Mouse (Mus musculus) c-Kit-positive CD71-negative TER-119-negative erythroid progenitor cells, embryonic 14.5 days (primary cell): ENCODE results near the gene Zkscan17.
A peak's percentile ranks its signal among the peaks of the same experiment; 100 is the strongest.

Experiments
- DNase-seq: peaks from one replicate; pipeline ENCODE4 v3.0.0-alpha.2; 2013; ENCODE audit warnings: low read depth

Zkscan17 gene

DNA sequence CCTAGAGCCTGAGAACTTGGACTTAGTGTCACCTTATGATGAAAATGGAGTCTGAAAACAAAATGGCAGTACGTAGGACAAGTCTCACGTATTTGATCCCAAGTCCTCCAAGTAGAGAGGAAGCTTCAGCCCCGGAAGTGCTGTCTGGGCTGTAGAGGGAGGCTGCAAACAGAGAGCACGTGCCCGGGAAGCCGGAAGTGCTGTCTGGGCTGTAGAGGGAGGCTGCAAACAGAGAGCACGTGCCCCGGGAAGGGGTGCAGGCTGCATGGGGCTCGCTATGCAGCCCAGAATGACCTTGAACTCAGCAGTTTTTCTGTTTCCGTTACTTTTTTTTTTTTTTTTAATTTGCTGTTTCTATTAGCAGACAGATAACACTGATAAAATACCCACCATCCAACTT, 8.3 kb downstream of the Zkscan17 start:
- DNase-seq: no peak

DNA sequence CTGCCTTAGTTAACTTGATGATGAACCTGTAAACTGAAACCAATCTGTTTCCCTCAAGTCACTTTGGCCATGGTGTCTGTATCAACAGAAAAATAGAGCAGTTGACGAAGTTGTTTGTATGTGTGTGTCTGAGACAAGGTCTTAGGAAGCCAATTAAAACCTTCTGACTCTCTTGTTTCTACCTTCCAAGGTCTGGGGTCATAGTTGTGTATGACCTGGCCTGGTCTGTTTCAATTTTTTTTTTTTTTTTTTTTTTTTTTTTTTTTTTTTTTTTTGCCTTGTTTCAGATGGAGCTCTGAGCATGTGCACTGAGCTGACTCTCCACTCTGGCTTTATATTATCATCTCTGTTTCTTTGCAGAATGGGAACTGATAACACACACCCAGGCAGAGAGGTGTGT, 9.1 kb downstream of the Zkscan17 start:
- no peak for DNase-seq

GRCm38 (mm10) chr11:59514789-59515188, 11.8 kb downstream of the Zkscan17 start:
- DNase-seq: no peak

GRCm38 (mm10) chr11:59514381-59514780, 12.2 kb downstream of the Zkscan17 start:
- no peak for DNase-seq

- no peak for DNase-seq
Measured at GRCm38 (mm10) chr11:59513556-59513955, 13.0 kb downstream of the Zkscan17 start.

DNA sequence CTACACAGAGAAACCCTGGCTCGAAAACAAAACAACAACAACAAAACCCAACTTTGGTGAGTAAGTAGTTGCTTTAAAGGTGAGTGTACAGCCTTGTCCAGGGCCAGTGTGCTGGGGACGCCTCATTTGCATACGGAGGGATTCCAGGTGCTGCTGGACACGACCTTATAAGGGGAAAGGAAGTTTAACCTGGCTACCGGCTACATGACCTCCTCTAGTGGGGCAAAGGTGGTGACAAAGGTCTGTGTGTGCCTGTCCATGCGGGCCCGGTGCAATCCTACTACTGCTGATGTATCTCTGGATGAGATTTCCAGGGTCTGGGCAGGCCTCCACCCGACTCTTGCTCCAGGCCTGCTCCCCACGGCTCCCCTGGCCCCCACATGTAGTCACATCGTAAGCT, 13.8 kb downstream of the Zkscan17 start:
- no peak for DNase-seq

- no peak for DNase-seq
Measured at GRCm38 (mm10) chr11:59511558-59511957, 15.0 kb downstream of the Zkscan17 start.

GRCm38 (mm10) chr11:59506713-59507074, 19.9 kb downstream of the Zkscan17 start:
- no peak for DNase-seq

- peak; percentile 53 for DNase-seq
Measured at GRCm38 (mm10) chr11:59505839-59506712, 20.5 kb downstream of the Zkscan17 start.

DNA sequence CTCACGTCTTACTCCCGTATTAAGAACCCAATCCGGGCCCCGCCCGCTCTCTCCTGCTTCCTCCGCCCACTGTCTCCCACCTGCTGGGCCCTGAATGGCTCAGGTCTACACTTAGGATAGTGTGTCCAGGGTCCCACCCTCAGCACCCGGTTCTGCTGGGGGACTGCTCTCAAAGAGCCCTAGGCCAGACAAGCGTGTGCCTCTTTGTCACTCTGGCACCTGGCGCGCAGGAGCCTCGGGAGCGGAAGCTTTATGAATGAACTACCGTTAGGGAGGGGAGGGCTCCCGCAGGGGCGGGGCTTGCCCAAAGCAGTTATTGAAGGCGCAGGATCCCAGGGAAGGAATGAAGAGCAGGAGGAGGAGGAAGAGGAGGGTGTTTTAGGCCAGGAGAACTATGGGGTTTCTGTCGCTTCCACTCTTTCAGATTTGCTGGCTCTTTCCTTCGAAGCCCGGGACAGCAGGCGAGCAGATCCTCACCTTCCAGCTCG, 21.2 kb downstream of the Zkscan17 start:
- DNase-seq: peak; percentile 59

- DNase-seq: no peak
Measured at GRCm38 (mm10) chr11:59501978-59502700, 24.4 kb downstream of the Zkscan17 start.

GRCm38 (mm10) chr11:59497747-59498146, 28.8 kb downstream of the Zkscan17 start:
- DNase-seq: no peak

DNA sequence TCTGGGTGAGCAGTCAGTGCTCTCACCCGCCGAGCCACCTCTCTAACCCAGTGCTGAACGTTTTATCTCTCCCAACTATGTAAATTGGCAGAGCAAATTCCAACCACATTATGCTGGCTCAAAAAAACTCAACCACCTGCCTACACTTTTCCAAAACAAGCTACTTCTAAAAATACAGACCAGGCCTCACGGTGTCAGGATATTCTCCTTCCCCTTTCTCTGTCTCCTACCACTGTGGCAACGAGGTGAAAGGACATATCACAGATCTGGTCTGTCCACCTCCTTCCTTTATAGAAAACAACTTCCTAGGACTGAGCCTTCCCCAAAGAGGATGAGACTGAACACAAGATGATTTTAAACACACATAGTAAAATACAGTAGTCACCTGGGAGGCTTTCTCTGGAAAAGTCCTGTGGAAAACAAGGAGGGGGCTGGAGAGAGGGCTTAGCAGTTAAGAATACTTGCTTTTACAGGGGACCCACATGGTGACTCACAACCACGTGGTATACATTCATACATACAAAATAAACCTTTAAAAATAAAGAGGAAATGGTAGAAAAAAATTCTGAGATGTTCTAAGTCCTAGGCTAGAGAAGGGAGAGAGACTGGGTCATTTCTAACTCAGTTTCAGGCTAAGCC, 29.8 kb downstream of the Zkscan17 start:
- no peak for DNase-seq

DNA sequence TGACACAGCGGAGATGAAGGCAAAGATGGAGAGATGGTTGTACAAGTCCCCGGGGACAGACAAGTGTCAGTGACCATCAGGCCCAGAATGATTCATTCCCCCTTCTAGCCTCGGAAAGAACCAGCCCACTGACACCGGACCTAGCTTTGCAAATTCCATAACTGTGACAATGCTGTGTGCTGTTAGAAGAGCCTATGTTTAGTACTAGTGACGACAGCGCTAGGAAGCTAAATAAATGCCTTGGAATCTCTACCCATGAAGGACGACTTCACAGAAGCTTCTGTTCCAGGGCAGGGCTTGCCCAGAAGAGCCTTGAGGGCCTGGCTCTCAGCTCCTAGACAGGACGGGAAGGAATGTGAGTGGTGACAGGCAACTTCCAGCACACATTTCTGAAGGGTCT, 40.3 kb downstream of the Zkscan17 start:
- no peak for DNase-seq

- no peak for DNase-seq
Measured at GRCm38 (mm10) chr11:59485641-59486040, 40.9 kb downstream of the Zkscan17 start.

DNA sequence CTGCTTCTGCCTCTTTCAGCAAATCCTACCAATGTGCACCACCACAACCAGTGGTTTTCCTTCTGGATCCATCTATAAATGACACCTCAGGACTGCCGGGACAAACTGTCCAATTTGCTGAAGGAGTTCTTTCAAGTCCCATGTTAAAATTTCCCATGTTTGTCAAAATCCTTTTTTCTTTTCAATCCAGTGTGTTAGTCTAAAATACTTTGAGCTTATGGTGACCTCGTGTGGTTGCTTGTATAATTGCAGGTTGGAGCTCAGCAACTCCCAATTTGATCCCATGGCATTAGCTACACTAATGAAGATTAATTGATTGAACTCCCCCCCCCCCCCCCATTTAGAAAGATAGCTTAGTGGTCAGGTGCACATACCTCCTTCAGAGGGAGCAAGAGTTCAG, 43.3 kb downstream of the Zkscan17 start:
- no peak for DNase-seq

DNA sequence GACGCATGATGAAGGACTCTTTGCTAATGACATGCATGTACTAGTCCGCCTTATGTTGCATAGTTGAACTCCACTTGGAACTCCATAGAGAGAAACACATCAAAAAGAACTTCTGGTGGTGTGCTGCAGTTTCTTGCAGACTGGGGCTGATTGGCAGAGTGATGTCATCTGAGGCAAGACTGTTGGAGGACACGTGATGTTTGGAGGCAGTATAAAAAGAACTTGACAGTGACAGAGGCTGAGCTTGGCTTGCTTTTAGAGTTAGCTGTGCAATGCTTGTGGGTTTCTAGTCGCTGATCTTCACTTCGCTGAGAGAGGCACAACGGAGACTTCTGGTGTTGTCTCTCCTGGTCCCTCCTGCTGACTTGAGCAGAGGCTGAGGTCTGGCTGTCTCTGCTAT, 49.3 kb downstream of the Zkscan17 start:
- no peak for DNase-seq

DNA sequence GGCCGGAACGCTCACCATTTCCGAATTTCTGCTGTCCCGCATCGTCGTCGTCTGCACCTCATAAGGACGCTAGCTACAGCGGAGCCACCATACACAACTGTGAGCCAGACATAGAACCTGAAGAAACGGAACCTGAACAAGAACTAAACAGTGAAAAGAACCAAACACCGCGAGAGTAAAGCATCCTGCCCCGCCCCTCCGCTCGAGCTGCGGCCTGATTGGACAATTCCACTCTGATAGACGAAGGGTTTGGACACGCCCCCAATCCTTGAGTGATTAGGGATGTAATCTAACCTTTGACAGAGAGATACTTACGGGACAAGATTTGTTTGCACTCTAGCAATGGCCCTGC, 54.2 kb downstream of the Zkscan17 start, which contains the start of gene Zfp867:
Gene Zfp867, minus strand, starts transcription at position 149 of the 352 bp plus-strand sequence.
- DNase-seq: peak; percentile 81

- DNase-seq: no peak
Measured at GRCm38 (mm10) chr11:59471413-59472325, 54.9 kb downstream of the Zkscan17 start.

GRCm38 (mm10) chr11:59460459-59460858, 66.1 kb downstream of the Zkscan17 start:
- DNase-seq: no peak

- DNase-seq: no peak
Measured at GRCm38 (mm10) chr11:59458973-59459372, 67.6 kb downstream of the Zkscan17 start.

DNA sequence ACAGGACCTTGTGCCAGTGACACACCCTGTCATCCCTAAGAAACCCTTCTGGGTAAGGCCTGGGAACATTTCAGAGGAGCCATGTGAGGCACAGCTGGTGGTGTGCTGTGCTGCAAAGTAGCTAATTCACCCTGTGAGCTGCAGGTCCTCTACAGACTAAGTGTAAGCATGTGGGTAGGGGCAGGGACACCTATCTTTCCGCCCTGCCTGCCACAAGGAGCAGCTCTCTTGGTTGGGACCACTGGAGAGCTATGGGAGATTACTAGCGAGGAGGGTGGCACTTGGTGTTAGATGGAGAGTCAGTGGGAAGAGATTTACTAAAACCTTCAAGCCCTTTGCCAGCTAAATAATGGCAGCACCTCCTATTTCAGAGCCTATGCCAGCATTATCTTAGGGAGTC, 69.7 kb downstream of the Zkscan17 start:
- DNase-seq: no peak
